Mouse (Mus musculus): ENCODE measurements around the gene Tdo2. TPM values are rescaled to one million over a fixed set of nuclear protein-coding genes. Genes with fewer than 3 reads are reported as not detected.

Gene Tdo2
- polyA plus RNA-seq, 1 experiment: 1.1 TPM

Other genes starting within 250 kb of the Tdo2 start
- gene Ctso, start 43.6 kb downstream of the Tdo2 start, polyA plus RNA-seq (2012; rRNA removed): 28.6 and 32.6 TPM in 2 replicates
- not detected in 2 replicates for gene Asic5, start 6.1 kb upstream of the Tdo2 start, polyA plus RNA-seq (2012; rRNA removed)
- gene Gucy1b1, start 98.5 kb upstream of the Tdo2 start, polyA plus RNA-seq (2012; rRNA removed): 129 and 141 TPM in 2 replicates
- gene Gucy1a1, start 169.6 kb upstream of the Tdo2 start, polyA plus RNA-seq (2012; rRNA removed): 50.8 and 52.8 TPM in 2 replicates

Measured in frontal cortex, adult 2 months (tissue).